Mouse (Mus musculus): ENCODE measurements around the gene Macrod2. TPM values are rescaled to one million over a fixed set of nuclear protein-coding genes. Genes with fewer than 3 reads are reported as not detected.

Gene Macrod2
- total RNA-seq, 2 experiments from 2014 or later, result 10.3 to 11.3 TPM

DNA sequence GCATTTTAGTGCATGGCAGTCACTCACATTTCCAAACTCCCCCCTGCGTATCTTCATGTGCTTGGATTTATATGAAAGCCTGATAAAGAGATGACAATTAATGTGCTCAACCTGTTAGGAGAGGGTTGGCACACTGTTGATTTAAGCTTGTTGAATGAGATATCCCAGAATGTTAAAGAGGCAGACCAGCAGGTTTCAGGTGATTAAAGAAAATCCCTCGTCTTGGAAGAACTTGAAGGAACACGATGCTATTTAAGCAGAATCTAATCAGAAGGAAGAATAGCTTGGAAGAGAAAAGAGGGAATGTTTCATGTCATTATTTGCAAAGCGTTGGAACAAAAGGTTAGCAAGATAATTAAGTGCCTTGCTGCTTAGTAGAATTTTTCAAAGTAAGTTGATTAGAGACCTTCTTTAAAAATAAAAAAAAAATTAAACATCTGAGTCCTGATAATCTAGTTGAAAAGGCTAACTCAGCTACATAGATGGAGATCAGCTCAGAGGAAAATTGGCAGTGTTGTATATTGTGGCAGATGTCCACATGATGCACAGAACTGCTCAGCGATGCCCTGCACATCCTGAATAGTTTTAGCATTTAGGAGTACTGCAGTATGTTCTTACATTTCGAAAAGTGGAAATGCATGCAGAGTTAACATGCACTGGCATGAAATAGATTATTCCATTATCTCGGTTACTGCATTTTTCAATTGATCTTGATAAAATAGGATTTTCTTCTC lies 518.7 kb downstream of the Macrod2 start:
- DNase-seq, result no peak

DNA sequence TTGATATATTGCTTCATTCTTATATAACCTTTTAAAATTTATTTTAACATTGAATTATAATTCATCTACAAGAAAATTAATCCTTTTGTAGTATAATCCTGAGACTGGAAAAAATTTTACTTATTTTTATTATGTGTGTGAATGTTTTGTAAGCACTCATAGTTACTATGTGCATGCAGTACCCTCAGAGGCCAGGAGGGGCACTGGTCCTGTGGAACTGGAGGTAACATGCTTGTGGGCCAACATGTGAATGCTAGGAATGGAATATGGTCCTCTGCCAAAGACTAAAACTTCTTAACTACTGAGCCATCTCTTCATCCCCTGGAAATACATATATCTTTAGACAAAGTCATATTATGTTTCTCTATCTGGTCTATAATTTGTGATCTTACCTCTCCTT lies 531.8 kb downstream of the Macrod2 start:
- peak; percentile 7 for DNase-seq

DNA sequence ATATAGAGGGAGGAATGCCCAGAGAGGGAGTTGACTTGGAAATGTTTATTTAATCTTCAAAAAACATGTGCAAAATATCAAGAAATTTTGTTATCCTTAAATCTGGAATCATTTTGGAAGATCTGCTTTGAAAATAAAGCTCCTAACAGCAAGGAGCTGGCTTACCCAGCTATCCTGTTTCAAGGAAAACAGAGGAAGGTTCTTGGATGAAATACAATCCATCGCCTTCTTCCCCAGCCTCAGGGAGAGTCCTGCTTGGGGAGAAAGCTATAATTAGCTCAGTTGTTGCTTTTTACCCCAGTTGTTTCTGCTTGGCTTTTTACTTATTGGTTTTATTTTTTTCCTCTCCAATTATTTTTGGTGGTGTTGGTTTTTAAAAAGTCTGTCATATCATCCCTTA lies 539.4 kb downstream of the Macrod2 start:
- no peak for DNase-seq

DNA sequence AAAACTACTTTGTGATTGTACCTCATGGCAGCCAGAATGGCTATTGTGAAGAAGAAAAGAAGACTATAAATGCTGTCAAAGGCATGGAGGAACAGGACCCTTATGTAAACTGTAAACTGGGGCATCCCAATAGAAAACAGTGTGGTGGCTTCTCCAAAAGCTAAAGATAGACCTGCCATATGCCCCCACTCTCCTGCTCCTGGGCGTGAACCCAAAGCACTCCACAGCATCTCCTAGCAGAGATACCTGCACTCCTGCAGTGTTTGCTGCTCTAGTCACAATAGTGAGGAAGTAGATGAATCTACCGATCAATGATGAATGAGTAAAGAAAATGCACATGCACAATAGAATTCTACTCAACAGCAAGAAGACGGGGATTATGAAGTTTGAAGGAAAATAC lies 554.4 kb downstream of the Macrod2 start:
- DNase-seq, result no peak

- DNase-seq, result no peak
These were observed 564.1 kb downstream of the Macrod2 start for GRCm38 (mm10) chr2:140959246-140959645.

DNA sequence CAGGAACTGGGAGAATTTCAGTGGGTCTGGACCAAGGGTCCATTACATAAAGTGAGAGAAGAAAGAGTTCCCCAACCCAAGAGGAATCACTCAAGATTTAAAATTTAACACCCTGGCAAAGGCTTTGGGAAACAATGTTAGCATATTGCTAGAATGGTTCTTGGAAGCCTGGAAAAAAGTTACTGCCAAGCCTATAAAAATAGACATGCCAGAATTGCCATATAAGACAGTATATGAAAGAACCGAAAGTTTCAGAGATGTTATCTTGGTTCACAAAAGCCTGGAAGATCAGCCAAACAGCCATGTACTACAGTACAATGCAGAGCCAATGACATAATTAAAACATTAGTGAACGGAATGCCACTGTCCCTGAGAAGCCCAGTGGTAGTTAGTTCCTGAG lies 575.1 kb downstream of the Macrod2 start:
- DNase-seq, result no peak

GRCm38 (mm10) chr2:140971845-140972244 lies 576.7 kb downstream of the Macrod2 start:
- no peak for DNase-seq

DNA sequence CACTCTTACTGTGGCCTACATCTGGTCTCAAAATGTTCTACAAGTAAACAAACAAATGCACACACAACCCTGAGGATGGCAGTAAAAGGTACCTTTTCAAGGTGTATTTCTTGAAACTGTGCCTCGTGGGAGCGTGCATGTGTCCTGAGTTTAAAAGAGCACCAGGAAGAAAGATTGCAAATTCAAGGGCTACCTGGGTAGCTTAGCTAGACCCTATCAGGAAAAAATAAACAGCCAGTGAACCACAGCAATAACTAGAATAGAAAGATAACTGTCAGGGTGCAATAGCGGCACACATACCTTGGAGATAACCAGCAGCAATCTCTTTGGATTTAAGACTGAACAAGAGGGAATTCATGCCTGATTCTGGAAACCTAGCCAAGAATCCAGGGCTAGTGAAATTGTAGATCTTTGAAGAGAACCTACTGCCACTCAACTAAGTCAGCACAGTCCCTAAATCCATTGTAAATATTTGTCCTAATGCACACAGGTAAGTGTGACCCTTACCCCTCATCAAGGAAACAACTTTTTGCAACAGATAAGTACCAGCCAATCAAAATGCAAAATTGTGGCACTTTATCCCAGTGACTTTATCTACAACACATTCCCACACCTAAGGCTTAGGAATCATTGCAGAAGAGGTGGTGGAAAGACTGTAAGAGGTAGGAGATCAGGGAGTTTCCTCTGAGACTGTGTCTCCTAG lies 590.7 kb downstream of the Macrod2 start:
- DNase-seq, result no peak

- no peak for DNase-seq
These were observed 608.7 kb downstream of the Macrod2 start for GRCm38 (mm10) chr2:141003846-141004245.

DNA sequence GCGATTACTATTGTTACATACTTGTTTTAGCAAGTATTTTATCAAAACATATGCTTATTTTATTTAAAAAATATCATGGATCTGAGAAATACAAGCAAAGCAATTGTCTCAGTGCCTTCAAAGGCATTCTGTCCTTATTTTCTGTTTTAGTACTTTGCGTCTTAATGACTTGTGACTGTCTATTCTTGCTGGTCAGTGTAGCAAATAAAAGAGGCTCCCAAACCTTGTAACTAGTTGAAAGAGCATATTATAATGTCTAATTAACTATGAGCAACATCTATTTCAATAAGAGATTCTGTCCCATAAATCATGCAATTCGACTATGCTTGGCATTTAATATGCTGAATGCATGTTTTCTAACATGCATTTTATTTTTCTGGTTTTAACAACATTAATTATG lies 609.2 kb downstream of the Macrod2 start:
- DNase-seq, result no peak

- no peak for DNase-seq
These were observed 610.5 kb downstream of the Macrod2 start for GRCm38 (mm10) chr2:141005616-141006015.

GRCm38 (mm10) chr2:141007725-141008124 lies 612.6 kb downstream of the Macrod2 start:
- no peak for DNase-seq

DNA sequence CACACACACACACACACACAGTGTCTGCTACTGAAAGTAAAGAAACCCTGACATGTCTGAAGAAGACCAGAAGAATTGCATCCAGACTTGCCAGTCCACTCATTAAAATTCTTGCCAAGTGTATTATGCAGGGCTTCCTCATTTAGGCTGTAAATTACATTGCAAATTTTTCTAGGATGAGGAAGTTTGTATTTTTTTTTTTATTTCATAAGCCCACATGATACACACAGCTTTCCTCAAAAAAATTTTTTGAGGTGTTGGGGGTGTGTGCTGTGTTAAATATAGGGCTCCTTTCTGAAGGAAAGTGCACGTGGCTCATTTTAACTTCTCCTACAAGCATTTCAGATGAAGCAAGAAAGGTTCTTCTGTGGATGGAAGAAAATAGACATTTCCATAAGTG lies 613.3 kb downstream of the Macrod2 start:
- DNase-seq, result no peak

DNA sequence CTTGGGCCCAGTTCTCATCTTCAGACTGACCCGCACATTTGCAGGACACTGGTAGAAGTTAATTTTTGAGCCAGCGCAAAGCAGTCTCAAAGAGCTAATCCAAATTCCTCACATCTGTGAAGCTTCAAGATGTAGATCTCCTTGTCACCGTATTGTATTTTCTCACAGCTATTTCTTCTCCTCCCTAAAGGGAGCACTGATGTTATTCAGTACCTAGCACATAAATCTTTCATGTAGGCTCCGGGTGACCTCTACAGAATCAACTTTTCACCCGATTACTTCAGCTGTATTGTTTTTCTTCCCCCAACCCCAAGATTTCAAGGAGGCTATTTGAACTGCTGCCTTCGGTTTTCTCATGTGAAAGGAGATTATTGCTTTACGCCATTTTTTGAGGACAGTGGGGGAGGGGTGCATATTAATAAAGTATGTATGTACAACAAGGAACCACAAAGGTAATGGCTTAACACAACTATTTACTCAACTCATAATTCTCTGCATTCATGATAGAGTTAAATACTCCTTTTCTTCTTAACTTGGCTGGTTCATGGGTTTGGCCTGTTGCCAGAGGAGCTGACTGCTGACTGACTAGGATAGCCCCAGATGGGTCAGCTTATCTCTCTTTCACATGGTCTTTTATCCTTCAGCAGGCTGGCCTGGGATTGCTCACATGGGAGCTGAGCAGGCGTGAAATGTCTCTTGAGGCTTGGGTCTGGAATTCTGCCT lies 618.5 kb downstream of the Macrod2 start:
- peak; percentile 67 for DNase-seq

GRCm38 (mm10) chr2:141022971-141023370 lies 627.9 kb downstream of the Macrod2 start:
- DNase-seq, result no peak

DNA sequence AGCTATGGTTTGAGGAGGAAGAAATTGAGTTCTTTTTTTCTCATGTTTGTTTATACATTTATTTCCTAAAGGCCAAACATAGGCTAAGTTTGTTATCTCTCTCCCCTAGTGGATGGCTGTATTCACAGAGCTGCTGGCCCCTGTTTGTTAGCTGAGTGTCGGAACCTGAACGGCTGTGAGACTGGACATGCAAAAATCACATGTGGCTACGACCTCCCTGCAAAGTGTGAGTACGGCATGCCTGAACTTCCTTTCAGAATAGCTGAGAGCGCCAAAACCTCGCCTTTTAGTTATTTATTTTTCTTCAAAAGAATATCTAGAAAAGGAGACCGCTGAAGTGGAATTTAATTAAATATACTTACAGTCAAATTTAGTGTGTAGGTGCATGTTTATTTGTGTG lies 628.8 kb downstream of the Macrod2 start:
- no peak for DNase-seq

DNA sequence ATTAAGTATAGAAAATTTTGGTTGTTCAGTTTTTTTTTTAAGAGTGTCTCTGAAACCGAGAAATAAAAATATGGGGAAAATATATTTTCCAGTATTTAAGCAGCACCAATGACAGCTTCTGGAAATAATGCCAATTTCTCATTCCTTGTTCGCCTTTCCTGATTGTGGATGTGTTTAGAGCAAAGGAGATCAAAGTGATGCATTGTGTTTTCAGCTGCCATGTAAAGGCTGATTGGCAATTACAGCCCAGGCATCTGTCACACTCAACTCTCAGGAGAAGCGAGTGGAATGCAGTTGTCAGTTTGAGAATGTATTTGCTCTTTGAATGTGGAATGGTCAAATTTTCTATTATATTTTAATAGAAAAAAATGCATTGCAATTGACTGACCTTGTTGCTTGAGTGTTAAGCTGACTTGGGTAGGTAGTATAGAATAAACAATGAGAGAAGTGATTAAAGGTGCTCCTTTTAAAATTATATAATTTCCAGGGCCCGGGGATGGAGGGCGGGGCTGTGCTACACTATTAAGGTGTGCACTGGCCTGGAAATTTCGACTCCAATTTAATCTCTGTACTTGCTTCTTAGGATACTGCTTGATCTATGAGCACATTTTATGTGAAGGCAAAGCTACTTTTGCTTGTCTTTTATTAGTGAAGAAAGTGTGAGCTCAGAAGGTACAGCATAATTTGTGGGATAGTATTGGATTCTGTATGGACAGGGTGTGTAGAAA lies 629.4 kb downstream of the Macrod2 start:
- DNase-seq, result no peak

GRCm38 (mm10) chr2:141056685-141057454 lies 661.8 kb downstream of the Macrod2 start:
- no peak for DNase-seq

GRCm38 (mm10) chr2:141057455-141057833 lies 662.3 kb downstream of the Macrod2 start:
- no peak for DNase-seq

GRCm38 (mm10) chr2:141073981-141074855 lies 679.1 kb downstream of the Macrod2 start:
- DNase-seq, result no peak

- DNase-seq, result no peak
These were observed 683.1 kb downstream of the Macrod2 start for GRCm38 (mm10) chr2:141078221-141078620.
